ENCODE assay signal across 12 mouse cellular contexts in genomic region chr15:94213393-94213792, GRCm38 (mm10).
DNase-seq lines count a peak whose midpoint lies in the region; ATAC-seq and TF ChIP-seq lines count a peak whose summit lies in the region.
"Had no signal": no experiment of that assay in that cellular context is flagged by ENCODE, and none has a peak within 500 bp of the region (broad histone marks: within the 10 kb centered on the region; RNA-seq: fewer than 3 reads in every experiment).

No protein-coding gene starts in this region.

- DNase-seq in forebrain, postnatal 0 days = peak; percentile 55
- peak; percentile 86 for DNase-seq in lung, embryonic 14.5 days
- DNase-seq in lung, postnatal 25 days (ENCODE audit: low spot score) = no peak
- peak; percentile 10 for DNase-seq in c-Kit-positive CD71-negative TER-119-negative erythroid progenitor cells, embryonic 14.5 days (ENCODE audit: low read depth)
- peak; percentile 30 for DNase-seq in retina, postnatal 7 days (ENCODE audit: low read depth, low spot score)
- no peak for DNase-seq in gastrocnemius, postnatal 25 days
- DNase-seq: gastrocnemius, postnatal 36 days; layer of hippocampus, postnatal 36 days; lung, postnatal 36 days had no signal

- H3K4me3 ChIP-seq in forebrain, postnatal 0 days (ENCODE audit: low read depth, low read length) = no peak overlapping the region
- no peak overlapping the region for H3K4me3 ChIP-seq in forebrain, embryonic 15.5 days
- H3K4me3 ChIP-seq in lung, embryonic 14.5 days (ENCODE audit: low read depth, low read length) = no peak overlapping the region
- H3K4me3 ChIP-seq: embryonic facial prominence, embryonic 15.5 days had no signal

- no peaks in the 10 kb centered on the region for H3K27me3 ChIP-seq in forebrain, postnatal 0 days (ENCODE audit: insufficient read depth, low read length)
- no peaks in the 10 kb centered on the region for H3K27me3 ChIP-seq in forebrain, embryonic 15.5 days
- H3K27me3 ChIP-seq in lung, embryonic 14.5 days (ENCODE audit: insufficient read depth, low read length) = no peaks in the 10 kb centered on the region
- H3K27me3 ChIP-seq: embryonic facial prominence, embryonic 15.5 days had no signal

- peak; percentile 83 for TF ChIP-seq CTCF in forebrain, postnatal 0 days (IDR thresholded peaks at IDR 0.05; ENCODE audit: low read depth)
- peak; percentile 80 for TF ChIP-seq CTCF in lung, embryonic 14.5 days (IDR thresholded peaks at IDR 0.05; ENCODE audit: low read depth)

- H3K9ac ChIP-seq in forebrain, postnatal 0 days = no peak overlapping the region
- H3K9ac ChIP-seq in forebrain, embryonic 15.5 days (replicated peaks) = no peak overlapping the region
- H3K9ac ChIP-seq in lung, embryonic 14.5 days = no peak overlapping the region
- H3K9ac ChIP-seq: embryonic facial prominence, embryonic 15.5 days had no signal

- H3K36me3 ChIP-seq in forebrain, postnatal 0 days (ENCODE audit: insufficient read depth) = no peaks in the 10 kb centered on the region
- no peaks in the 10 kb centered on the region for H3K36me3 ChIP-seq in forebrain, embryonic 15.5 days
- H3K36me3 ChIP-seq in lung, embryonic 14.5 days (ENCODE audit: insufficient read depth) = no peaks in the 10 kb centered on the region
- H3K36me3 ChIP-seq: embryonic facial prominence, embryonic 15.5 days had no signal

- 33% methylated on average over 4 of the region's 4 CpGs for WGBS in forebrain, postnatal 0 days
- WGBS in forebrain, embryonic 15.5 days = 38% methylated on average over 4 of the region's 4 CpGs
- WGBS in lung, embryonic 14.5 days = 19% methylated on average over 4 of the region's 4 CpGs

- no peak overlapping the region for H3K27ac ChIP-seq in forebrain, postnatal 0 days (ENCODE audit: low read depth, low read length)
- no peak overlapping the region for H3K27ac ChIP-seq in forebrain, embryonic 15.5 days (replicated peaks)
- H3K27ac ChIP-seq in lung, embryonic 14.5 days (ENCODE audit: low read depth) = no peak overlapping the region
- H3K27ac ChIP-seq: embryonic facial prominence, embryonic 15.5 days had no signal

- no peaks in the 10 kb centered on the region for H3K4me1 ChIP-seq in forebrain, postnatal 0 days (ENCODE audit: insufficient read depth)
- no peaks in the 10 kb centered on the region for H3K4me1 ChIP-seq in forebrain, embryonic 15.5 days
- H3K4me1 ChIP-seq in lung, embryonic 14.5 days (ENCODE audit: insufficient read depth) = no peaks in the 10 kb centered on the region

- H3K9me3 ChIP-seq in forebrain, postnatal 0 days (ENCODE audit: low read length) = no peaks in the 10 kb centered on the region
- no peaks in the 10 kb centered on the region for H3K9me3 ChIP-seq in forebrain, embryonic 15.5 days
- H3K9me3 ChIP-seq in lung, embryonic 14.5 days (ENCODE audit: low read depth, low read length) = no peaks in the 10 kb centered on the region
- H3K9me3 ChIP-seq: embryonic facial prominence, embryonic 15.5 days had no signal

- H3K4me2 ChIP-seq in forebrain, postnatal 0 days (ENCODE audit: low read depth) = no peak overlapping the region
- no peak overlapping the region for H3K4me2 ChIP-seq in forebrain, embryonic 15.5 days (replicated peaks)
- no peak overlapping the region for H3K4me2 ChIP-seq in lung, embryonic 14.5 days
- H3K4me2 ChIP-seq: embryonic facial prominence, embryonic 15.5 days had no signal

- no peak for ATAC-seq in forebrain, postnatal 0 days
- ATAC-seq in forebrain, embryonic 15.5 days (replicated peaks) = no peak
- ATAC-seq in lung, embryonic 14.5 days (ENCODE audit: insufficient read depth) = no peak
- ATAC-seq in megakaryocyte, adult 5-6 weeks (ENCODE audit: poor library complexity, severe bottlenecking) = no peak

Comparison
In these comparisons a context has a peak if more than half of its experiments do, and no peak if none do; other contexts are left out.
1. DNase-seq: peak in forebrain, postnatal 0 days (single experiment), lung, embryonic 14.5 days (single experiment), c-Kit-positive CD71-negative TER-119-negative erythroid progenitor cells, embryonic 14.5 days (single experiment) and retina, postnatal 7 days (single experiment); none in lung, postnatal 25 days (single experiment) and gastrocnemius, postnatal 25 days (single experiment).